Mouse (Mus musculus) heart, adult 2 months (tissue): ENCODE data around the gene Gm49384. TPM values are rescaled to one million over a fixed set of nuclear protein-coding genes. Genes with fewer than 3 reads are reported as not detected.
A peak's percentile ranks its signal among the peaks of the same experiment; 100 is the strongest.

Experiments
- DNase-seq, 2 experiments: peaks; one replicate each; pipeline ENCODE4 v3.0.0; 2021
- H3K27ac ChIP-seq: fragments of 200-600 bp; 2 replicates; pipeline ENCODE4 v1.8.1; 2022
- H3K27me3 ChIP-seq: fragments of 200-500 bp; 2 replicates; pipeline ENCODE4 v1.6.1; 2012; ENCODE audit warnings: mild to moderate bottlenecking, low read length, inconsistent platforms, mixed read lengths; ENCODE audit not compliant: control insufficient read depth, insufficient read depth
- H3K36me3 ChIP-seq: fragments of 200-500 bp; 2 replicates; pipeline ENCODE4 v1.6.1; 2012; ENCODE audit warnings: low read length, inconsistent platforms; ENCODE audit not compliant: control insufficient read depth, insufficient read depth
- H3K4me1 ChIP-seq: fragments of 200-500 bp; 2 replicates; pipeline ENCODE4 v1.6.1; 2011; ENCODE audit warnings: low read length; ENCODE audit not compliant: control insufficient read depth, insufficient read depth
- H3K4me3 ChIP-seq: fragments of 200-600 bp; 2 replicates; pipeline ENCODE4 v1.8.1; 2022
- H3K79me2 ChIP-seq: fragments of 200-500 bp; replicated peaks from 2 replicates; pipeline ENCODE4 v1.6.1; 2012; ENCODE audit warnings: mild to moderate bottlenecking, inconsistent platforms, low read length, moderate library complexity, mixed read lengths; ENCODE audit not compliant: control insufficient read depth, insufficient read depth
- H3K9ac ChIP-seq: fragments of 200-500 bp; 2 replicates; pipeline ENCODE4 v1.6.1; 2012; ENCODE audit warnings: low read depth, mild to moderate bottlenecking, control low read depth, inconsistent platforms, low read length, mixed read lengths
- CTCF ChIP-seq: fragments of 200-600 bp; IDR thresholded peaks from 2 replicates; pipeline ENCODE4 v1.8.1; 2022; ENCODE audit warnings: antibody characterized with exemption, mild to moderate bottlenecking, moderate library complexity
- EP300 ChIP-seq: fragments of 200-500 bp; IDR thresholded peaks from 2 replicates; pipeline ENCODE4 v1.6.1; 2011; ENCODE audit warnings: low read depth, low read length, control low read depth; ENCODE audit not compliant: insufficient read depth
- POLR2A ChIP-seq: fragments of 200-500 bp; IDR thresholded peaks from 2 replicates; pipeline ENCODE4 v1.6.1; 2011; ENCODE audit warnings: mild to moderate bottlenecking, low read depth, low read length, control low read depth; ENCODE audit not compliant: insufficient read depth
- WGBS: fragments of 180-500 bp; shearing (Covaris S2); methylation state at CpG from one replicate; pipeline ENCODE4 v1.1.7; 2018; 5-methylcytosine and 5-hydroxymethylcytosine counted together
- intact Hi-C: fragments of 180-260 bp; cut with DNase I; formaldehyde crosslinking; loops from one replicate; pipeline ENCODE4 v1.15.1; 2025
- polyA plus RNA-seq: library from polyadenylated mRNA; depleted of rRNA; stranded (reverse); fragments of >200 nt; gene quantifications from 2 replicates; pipeline ENCODE4 v1.2.3, GENCODE M21; 2012
- total RNA-seq, 2 experiments: library from RNA; stranded (reverse); gene quantifications; 2 replicates each; pipeline ENCODE4 v1.2.3; 2021

The Gm49384 gene
- total and polyA plus RNA-seq, 3 experiments: 1.7 to 1.8 TPM; not detected in 1

- DNase-seq: no peak
- Histone ChIP-seq H3K9ac (no peak overlapping the region), H3K27me3 (no peaks in the 10 kb centered on the region), H3K27ac (no peak overlapping the region), H3K36me3 (no peaks in the 10 kb centered on the region), H3K4me3 (no peak overlapping the region), H3K79me2 (no peaks in the 10 kb centered on the region), H3K4me1 (no peaks in the 10 kb centered on the region)
- intact Hi-C loops: no loop called here
- WGBS: 87% methylated on average over 7 of the region's 7 CpGs
- no peak for TF ChIP-seq EP300
- TF ChIP-seq POLR2A: no peak
- TF ChIP-seq CTCF: no peak
Observed at GRCm38 (mm10) chr12:69216587-69216986, 12.5 kb upstream of the Gm49384 start.

DNA sequence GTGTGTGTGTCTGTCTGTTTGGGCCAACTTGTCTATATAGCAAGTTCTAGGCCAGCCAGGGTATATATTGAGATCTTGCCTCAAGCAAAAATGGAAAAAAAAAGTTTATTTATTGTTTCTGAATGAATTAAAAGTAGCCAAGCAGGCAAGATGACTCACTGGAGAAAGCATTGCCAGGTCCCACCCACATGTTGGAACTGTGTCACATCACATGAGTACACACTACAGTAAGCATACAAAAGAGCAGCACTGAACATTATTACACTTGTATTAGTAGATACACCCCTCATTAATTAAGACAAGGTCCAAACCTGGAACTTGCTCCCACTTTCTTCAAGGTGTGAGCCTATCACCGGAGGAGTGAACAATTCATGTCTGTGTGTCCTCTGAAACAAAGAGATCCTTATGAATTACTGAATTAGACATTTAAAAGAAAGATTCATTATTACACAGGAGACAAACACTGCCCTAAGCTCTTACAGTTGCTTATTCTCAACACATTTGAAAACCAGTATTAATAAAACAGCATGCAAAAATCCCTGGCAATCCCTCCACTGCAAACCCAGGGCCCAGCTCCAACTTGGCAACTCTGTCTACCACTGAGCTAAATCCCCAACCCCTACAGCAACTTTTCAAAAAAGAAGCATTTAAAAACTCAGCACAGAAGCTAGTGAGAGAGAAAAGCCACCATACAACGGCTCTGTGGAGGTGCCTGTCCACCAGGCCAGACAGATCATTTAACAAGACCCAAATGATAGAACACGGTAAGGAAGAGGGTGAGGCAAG is 11.1 kb upstream of the Gm49384 start:
- WGBS: 74% methylated on average over 3 of the region's 3 CpGs
- peak; percentile 63 to 74 for DNase-seq
- H3K9ac ChIP-seq: no peak overlapping the region

GRCm38 (mm10) chr12:69214393-69214792 is 10.3 kb upstream of the Gm49384 start:
- H3K4me3 ChIP-seq: no peak overlapping the region
- TF ChIP-seq EP300 (no peak), POLR2A (no peak)
- H3K36me3 ChIP-seq: no peaks in the 10 kb centered on the region
- H3K27ac ChIP-seq: no peak overlapping the region
- H3K27me3 ChIP-seq: no peaks in the 10 kb centered on the region
- H3K9ac ChIP-seq: no peak overlapping the region
- no peaks in the 10 kb centered on the region for H3K4me1 ChIP-seq
- H3K79me2 ChIP-seq: no peaks in the 10 kb centered on the region
- WGBS: 87% methylated on average over 7 of the region's 7 CpGs
- no peak for DNase-seq
- intact Hi-C loops: no loop called here

More for the DNA sequence above, 11.1 kb upstream of the Gm49384 start:
- H3K4me1 ChIP-seq: no peaks in the 10 kb centered on the region
- intact Hi-C loops: no loop called here
- no peak overlapping the region for H3K27ac ChIP-seq
- no peak overlapping the region for H3K4me3 ChIP-seq
- H3K36me3 ChIP-seq: no peaks in the 10 kb centered on the region
- H3K27me3 ChIP-seq: no peaks in the 10 kb centered on the region
- TF ChIP-seq EP300 (no peak), CTCF (no peak), POLR2A (no peak)
- H3K79me2 ChIP-seq: no peaks in the 10 kb centered on the region

GRCm38 (mm10) chr12:69213186-69213777 is 9.2 kb upstream of the Gm49384 start:
- H3K9ac ChIP-seq: no peak overlapping the region
- H3K36me3 ChIP-seq: no peaks in the 10 kb centered on the region
- no peaks in the 10 kb centered on the region for H3K4me1 ChIP-seq
- no peak for DNase-seq
- TF ChIP-seq EP300 (no peak), CTCF (peak; percentile 42)
- no peak overlapping the region for H3K4me3 ChIP-seq
- H3K27ac ChIP-seq: no peak overlapping the region
- H3K79me2 ChIP-seq: no peaks in the 10 kb centered on the region
- no peaks in the 10 kb centered on the region for H3K27me3 ChIP-seq
- intact Hi-C loops: no loop called here
- WGBS: 93% methylated on average over 13 of the region's 13 CpGs

DNA sequence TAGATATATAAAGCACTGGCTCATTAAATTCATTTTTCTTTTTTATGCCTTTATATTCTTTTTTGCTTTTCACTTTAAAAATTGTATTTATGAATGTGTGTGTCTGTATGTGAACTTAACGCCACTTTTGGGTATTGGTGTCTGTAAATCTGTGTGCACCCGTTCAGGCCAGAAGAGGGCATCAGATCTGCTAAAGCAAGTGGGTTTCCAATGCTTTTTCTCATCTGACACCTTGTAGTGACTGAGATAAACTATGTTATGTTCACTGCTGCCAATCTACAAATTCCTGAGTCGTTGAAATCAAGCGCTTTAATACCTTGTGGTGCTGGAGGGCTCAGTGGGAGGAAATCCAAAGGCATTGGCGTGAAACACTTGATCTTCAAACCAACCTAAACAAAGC is 7.0 kb upstream of the Gm49384 start:
- H3K9ac ChIP-seq: no peak overlapping the region
- no peaks in the 10 kb centered on the region for H3K79me2 ChIP-seq
- no peak overlapping the region for H3K27ac ChIP-seq
- no peaks in the 10 kb centered on the region for H3K27me3 ChIP-seq
- TF ChIP-seq CTCF: peak; percentile 64
- TF ChIP-seq EP300: no peak
- TF ChIP-seq POLR2A: no peak
- intact Hi-C loops: no loop called here
- DNase-seq: no peak
- H3K36me3 ChIP-seq: no peaks in the 10 kb centered on the region
- WGBS: 48% methylated on average over 5 of the region's 5 CpGs
- no peaks in the 10 kb centered on the region for H3K4me1 ChIP-seq
- no peak overlapping the region for H3K4me3 ChIP-seq

- H3K4me3 ChIP-seq: no peak overlapping the region
- intact Hi-C loops: no loop called here
- H3K9ac ChIP-seq: no peak overlapping the region
- no peak for TF ChIP-seq CTCF
- no peak for TF ChIP-seq POLR2A
- TF ChIP-seq EP300: no peak
- no peaks in the 10 kb centered on the region for H3K27me3 ChIP-seq
- DNase-seq: no peak
- H3K79me2 ChIP-seq: no peaks in the 10 kb centered on the region
- no peaks in the 10 kb centered on the region for H3K4me1 ChIP-seq
- WGBS: 79% methylated on average over 18 of the region's 18 CpGs
- H3K27ac ChIP-seq: no peak overlapping the region
- no peaks in the 10 kb centered on the region for H3K36me3 ChIP-seq
Observed at GRCm38 (mm10) chr12:69210056-69210979, 6.3 kb upstream of the Gm49384 start.
